Mouse (Mus musculus): Measurements from ENCODE around the gene Tmprss9.

DNA sequence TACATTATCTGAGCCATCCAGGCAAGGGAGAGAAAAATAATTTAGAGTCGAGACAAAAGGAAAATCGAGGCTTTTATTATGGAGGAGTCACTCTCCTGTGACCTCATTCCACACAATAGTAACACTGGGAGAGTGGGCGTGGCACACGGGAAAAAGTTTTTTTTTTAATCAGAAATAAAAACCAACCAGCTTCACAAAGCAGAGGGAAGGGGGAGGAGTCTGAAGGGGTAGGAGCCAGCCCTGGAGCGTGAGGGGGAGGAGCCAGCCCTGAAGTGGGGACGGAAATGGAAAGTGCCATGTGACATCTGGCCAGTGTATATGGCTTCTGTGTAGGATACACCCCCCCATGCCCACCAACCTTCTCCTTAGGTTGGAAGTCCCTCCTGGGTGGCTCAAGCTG lies 76.9 kb downstream of the Tmprss9 start:
- no peak for TF ChIP-seq FLI1 (IDR thresholded peaks at IDR 0.05; ENCODE audit: low read length)
- TF ChIP-seq GATA1 (IDR thresholded peaks at IDR 0.05; ENCODE audit: borderline replicate concordance, low read length), result no peak

Data from megakaryocyte, embryonic 14.5 days (primary cell).